Mouse (Mus musculus) CH12.LX (cell line): ENCODE measurements at regions not wholly inside any gene's neighbourhood (a gene's known extent, or its start where the extent isn't known, plus 50 kb on each side); places are given as distances from the start of the nearest gene placed in this dataset.

Experiments
- DNase-seq: peaks from one replicate; pipeline ENCODE4 v3.0.0-alpha.2; 2013; ENCODE audit errors: extremely low read depth
- H3K27ac ChIP-seq: 2 replicates; pipeline ENCODE4 v1.5.1; 2012; ENCODE audit warnings: low read depth, mild to moderate bottlenecking, control low read depth, moderate library complexity; ENCODE audit not compliant: insufficient read depth
- H3K27me3 ChIP-seq: replicated peaks from 2 replicates; pipeline ENCODE3; 2012; ENCODE audit warnings: inconsistent platforms
- H3K36me3 ChIP-seq, 2 experiments: replicated peaks in 1 of 2; 2 replicates each; pipeline versions ENCODE3 to v1.6.1; 2012; ENCODE audit warnings: inconsistent platforms in 1 of 2, low read length in 1 of 2, mild to moderate bottlenecking in 1 of 2, mixed read lengths in 1 of 2, moderate library complexity in 1 of 2; ENCODE audit not compliant: control insufficient read depth in 1 of 2, insufficient read depth in 1 of 2
- H3K4me1 ChIP-seq, 2 experiments: 2 replicates each; pipeline ENCODE4 v1.6.1; 2012; ENCODE audit warnings: inconsistent platforms in 1 of 2, moderate library complexity in 1 of 2; ENCODE audit not compliant: insufficient read depth in 2 of 2, control insufficient read depth in 1 of 2
- H3K4me2 ChIP-seq: 2 replicates; pipeline ENCODE4 v1.6.1; 2012; ENCODE audit warnings: low read depth, mild to moderate bottlenecking, control low read depth; ENCODE audit not compliant: poor library complexity, insufficient read depth, severe bottlenecking
- H3K4me3 ChIP-seq, 3 experiments: fragments of 150-350 bp in 1 of 3; sonication (generic) in 1 of 3; replicated peaks in 1 of 3; 2 replicates each; pipeline versions ENCODE3 to v1.5.1; 2011 to 2012; ENCODE audit warnings: low read depth in 2 of 3, low read length in 2 of 3, mild to moderate bottlenecking in 2 of 3, moderate library complexity in 2 of 3, control low read depth in 1 of 3, improper control_type of control experiment in 1 of 3, inconsistent platforms in 1 of 3, mixed read lengths in 1 of 3; ENCODE audit not compliant: poor library complexity in 1 of 3
- H3K79me2 ChIP-seq: replicated peaks from 2 replicates; pipeline ENCODE4 v1.6.1; 2012; ENCODE audit warnings: mild to moderate bottlenecking, moderate library complexity; ENCODE audit not compliant: control insufficient read depth, poor library complexity, insufficient read depth, severe bottlenecking; ENCODE audit errors: extremely low read depth
- H3K9ac ChIP-seq: 2 replicates; pipeline ENCODE4 v1.6.1; 2012; ENCODE audit warnings: low read depth, mild to moderate bottlenecking, control low read depth, moderate library complexity; ENCODE audit not compliant: insufficient read depth
- H3K9me3 ChIP-seq: replicated peaks from 2 replicates; pipeline ENCODE3; 2012; ENCODE audit warnings: low read length, inconsistent platforms, mixed read lengths
- CHD2 ChIP-seq: IDR thresholded peaks from 2 replicates; pipeline ENCODE4 v1.6.1; 2011; ENCODE audit warnings: low read length, improper control_type of control experiment
- E2F4 ChIP-seq: IDR thresholded peaks from 2 replicates; pipeline ENCODE4 v1.6.1; 2011; ENCODE audit warnings: low read depth, low read length, improper control_type of control experiment; ENCODE audit not compliant: insufficient replicate concordance
- JUND ChIP-seq: conservative IDR thresholded peaks from 2 replicates; pipeline ENCODE4 v1.6.1; 2011; ENCODE audit warnings: low read depth, low read length, improper control_type of control experiment
- MAFK ChIP-seq: IDR thresholded peaks from 2 replicates; pipeline ENCODE4 v1.6.1; 2011; ENCODE audit warnings: low read length, improper control_type of control experiment; ENCODE audit not compliant: insufficient replicate concordance
- MAX ChIP-seq: IDR thresholded peaks from 2 replicates; pipeline ENCODE4 v1.6.1; 2011; ENCODE audit warnings: low read length, improper control_type of control experiment
- MYC ChIP-seq: IDR thresholded peaks from 2 replicates; pipeline ENCODE4 v1.6.1; 2011; ENCODE audit warnings: low read depth, mild to moderate bottlenecking, improper control_type of control experiment, low read length
- PAX5 ChIP-seq: IDR thresholded peaks from 2 replicates; pipeline ENCODE4 v1.6.1; 2012; ENCODE audit warnings: low read length, inconsistent platforms, mixed read lengths
- POLR2A ChIP-seq: IDR thresholded peaks from 2 replicates; pipeline ENCODE4 v1.6.1; 2011; ENCODE audit warnings: low read depth, mild to moderate bottlenecking, improper control_type of control experiment, low read length
- POLR2AphosphoS2 ChIP-seq: IDR thresholded peaks from 2 replicates; pipeline ENCODE4 v1.6.1; 2011; ENCODE audit warnings: low read depth, low read length, improper control_type of control experiment
- RAD21 ChIP-seq: IDR thresholded peaks from 2 replicates; pipeline ENCODE4 v1.6.1; 2011; ENCODE audit warnings: low read depth, mild to moderate bottlenecking, low read length, improper control_type of control experiment, moderate library complexity
- RCOR1 ChIP-seq: conservative IDR thresholded peaks from 2 replicates; pipeline ENCODE4 v1.6.1; 2012; ENCODE audit warnings: low read depth, mild to moderate bottlenecking, inconsistent platforms, low read length, improper control_type of control experiment
- SMC3 ChIP-seq: IDR thresholded peaks from 2 replicates; pipeline ENCODE4 v1.6.1; 2011; ENCODE audit warnings: low read depth, low read length, improper control_type of control experiment
- USF1 ChIP-seq: IDR thresholded peaks from 2 replicates; pipeline ENCODE4 v1.6.1; 2014; ENCODE audit warnings: low read depth, mild to moderate bottlenecking, inconsistent platforms, low read length, improper control_type of control experiment
- ZC3H11A ChIP-seq: IDR thresholded peaks from 2 replicates; pipeline ENCODE4 v1.6.1; 2012; ENCODE audit warnings: low read depth, mild to moderate bottlenecking, inconsistent platforms, low read length, improper control_type of control experiment
- ZNF384 ChIP-seq: IDR thresholded peaks from 2 replicates; pipeline ENCODE4 v1.6.1; 2012; ENCODE audit warnings: low read depth, low read length, improper control_type of control experiment, inconsistent platforms
- dilution Hi-C: fragments of 300-500 bp; cut with MboI; formaldehyde crosslinking; loops from 2 replicates; pipeline ENCODE4 v1.14.3; 2020; ENCODE audit warnings: low sequenced_read_pairs; ENCODE audit not compliant: extremely low pct_unique_long_range_greater_than_20kb, extremely low pct_ligation_motif_present
- in situ Hi-C: fragments of 300-500 bp; cut with MboI; formaldehyde crosslinking; loops from 3 replicates; pipeline ENCODE4 v1.14.3; 2019; ENCODE audit warnings: low sequenced_read_pairs, low pct_ligation_motif_present, low pct_unique_long_range_greater_than_20kb, mixed read lengths

DNA sequence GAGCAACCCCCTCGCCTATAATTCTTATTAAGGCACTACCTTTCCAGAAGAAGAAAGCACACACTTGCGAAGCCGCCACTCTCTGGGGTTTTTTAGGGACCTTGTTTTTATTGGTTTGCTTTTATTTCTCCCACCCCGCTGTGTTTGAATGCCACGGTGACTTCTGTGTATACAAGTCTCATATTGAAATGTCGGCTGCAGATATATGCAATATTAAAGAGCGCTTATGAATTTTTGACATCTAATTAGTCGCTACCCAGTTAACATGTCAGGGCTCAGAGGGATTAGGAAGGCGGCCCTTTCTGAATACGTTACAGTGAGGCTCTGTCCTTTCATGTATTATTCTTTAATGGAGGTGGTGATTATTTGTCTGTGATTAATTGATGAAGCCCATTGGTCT, 405.9 kb upstream of the 3110018I06Rik start:
- Histone ChIP-seq H3K27me3 (no peaks in the 10 kb centered on the region), H3K27ac (no peak overlapping the region), H3K4me1 (no peaks in the 10 kb centered on the region), H3K36me3 (no peaks in the 10 kb centered on the region), H3K4me2 (no peak overlapping the region), H3K9me3 (peaks cover 80% of the 10 kb centered on the region), H3K4me3 (no peak overlapping the region), H3K9ac (no peak overlapping the region), H3K79me2 (no peaks in the 10 kb centered on the region)
- in situ Hi-C loops: no loop called here
- TF ChIP-seq E2F4 (no peak), MAX (no peak)
- dilution Hi-C loops: no loop called here
- no peak for DNase-seq

DNA sequence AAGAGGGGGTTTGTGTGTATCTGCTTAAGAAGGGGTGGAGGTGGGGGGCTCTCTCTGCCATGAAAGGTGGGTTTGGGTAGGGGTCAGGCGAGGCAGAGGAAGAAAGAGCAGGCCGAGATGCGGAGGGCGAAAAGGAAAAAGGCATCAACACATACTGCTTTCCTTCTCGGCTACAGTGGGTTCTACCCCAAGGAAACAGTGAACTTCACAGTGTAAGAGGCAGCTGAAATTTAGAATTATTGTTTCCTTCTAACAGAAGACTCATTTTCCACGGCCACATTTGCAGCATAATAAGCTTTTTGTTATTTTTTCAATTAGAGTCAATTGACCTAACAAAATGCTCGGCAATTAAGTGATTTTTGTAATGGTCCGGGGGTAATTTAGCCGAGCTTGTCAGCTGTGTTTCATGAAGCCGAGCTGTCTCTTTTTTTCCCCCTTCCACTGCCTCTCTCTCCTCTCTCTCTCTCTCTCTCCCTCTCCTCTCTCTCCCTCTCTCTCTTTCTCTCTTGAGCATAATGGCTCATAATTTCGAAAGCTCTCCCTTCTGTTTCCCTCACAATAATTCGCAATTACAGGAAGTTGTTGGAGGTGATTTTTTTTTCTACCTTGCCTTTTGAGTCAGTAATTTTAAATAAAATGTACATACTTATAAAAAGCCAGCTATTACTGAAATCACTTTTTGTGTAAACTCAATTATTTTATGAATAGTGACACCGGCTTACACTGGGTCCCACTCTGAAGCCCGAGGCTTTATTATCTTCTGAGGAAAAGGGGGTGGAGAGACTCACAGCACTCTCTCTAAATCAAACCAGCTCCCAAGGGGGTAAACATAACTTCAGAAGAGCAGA, 403.1 kb upstream of the 3110018I06Rik start:
- Histone ChIP-seq H3K4me2 (no peak overlapping the region), H3K4me1 (no peaks in the 10 kb centered on the region), H3K4me3 (no peak overlapping the region), H3K27ac (no peak overlapping the region), H3K27me3 (no peaks in the 10 kb centered on the region), H3K79me2 (no peaks in the 10 kb centered on the region), H3K9me3 (peaks cover 71% of the 10 kb centered on the region), H3K9ac (no peak overlapping the region), H3K36me3 (no peaks in the 10 kb centered on the region)
- in situ Hi-C loops: no loop called here
- dilution Hi-C loops: no loop called here
- TF ChIP-seq MYC (no peak), CHD2 (no peak), POLR2A (no peak), ZNF384 (no peak), ZC3H11A (no peak), POLR2AphosphoS2 (no peak), RAD21 (no peak), SMC3 (no peak), USF1 (no peak), RCOR1 (no peak), JUND (no peak), MAFK (no peak), PAX5 (no peak), E2F4 (no peak)
- DNase-seq: no peak
